Mouse (Mus musculus) frontal cortex, adult (tissue): Measurements from ENCODE around the gene Aplnr.

Experiments used
- ATAC-seq: cut with Nextera tagmentation; 2 replicates; pipeline ENCODE4 v1.9.2; 2017; ENCODE audit warnings: mild to moderate bottlenecking, moderate library complexity, mixed read lengths; ENCODE audit not compliant: low TSS enrichment

Gene Aplnr

DNA sequence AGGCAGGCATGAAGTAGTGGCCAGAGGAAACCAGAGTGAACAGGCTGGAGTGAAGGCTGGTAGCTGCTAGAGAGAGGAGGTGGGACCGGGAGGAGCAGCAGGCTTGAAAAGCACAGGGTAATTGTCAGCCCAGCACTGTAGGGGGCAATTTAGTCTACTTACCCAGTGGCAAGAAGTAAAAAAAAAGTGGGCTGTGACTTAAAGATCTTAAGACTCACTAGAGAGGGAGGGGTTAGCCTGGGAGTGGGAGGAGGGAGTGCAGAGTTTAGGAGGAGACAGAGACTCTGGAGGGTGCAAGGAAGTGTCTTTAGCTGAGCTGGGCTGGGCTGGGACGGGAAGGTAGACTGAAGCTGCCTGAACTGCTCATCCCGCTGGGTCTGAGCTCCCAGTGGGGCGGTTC lies at the start of gene Aplnr:
Gene Aplnr, plus strand, starts transcription at position 137 of the 400 bp plus-strand sequence.
- ATAC-seq = no peak

- no peak; the same call in 1 of the 2 replicates for ATAC-seq
These were observed 47.0 kb upstream of the Aplnr start for GRCm38 (mm10) chr2:85088716-85089646.

- peak; percentile 72 for ATAC-seq
These were observed 44.7 kb upstream of the Aplnr start for GRCm38 (mm10) chr2:85091325-85091724.

- ATAC-seq = no peak
These were observed 42.6 kb upstream of the Aplnr start for GRCm38 (mm10) chr2:85093376-85093775.

- ATAC-seq = no peak
These were observed 40.1 kb upstream of the Aplnr start for GRCm38 (mm10) chr2:85095906-85096305.

GRCm38 (mm10) chr2:85098014-85098413 lies 38.0 kb upstream of the Aplnr start:
- no peak for ATAC-seq

- ATAC-seq = no peak
These were observed 37.1 kb upstream of the Aplnr start for GRCm38 (mm10) chr2:85098824-85099511.

GRCm38 (mm10) chr2:85103201-85103600 lies 32.8 kb upstream of the Aplnr start:
- ATAC-seq = no peak

DNA sequence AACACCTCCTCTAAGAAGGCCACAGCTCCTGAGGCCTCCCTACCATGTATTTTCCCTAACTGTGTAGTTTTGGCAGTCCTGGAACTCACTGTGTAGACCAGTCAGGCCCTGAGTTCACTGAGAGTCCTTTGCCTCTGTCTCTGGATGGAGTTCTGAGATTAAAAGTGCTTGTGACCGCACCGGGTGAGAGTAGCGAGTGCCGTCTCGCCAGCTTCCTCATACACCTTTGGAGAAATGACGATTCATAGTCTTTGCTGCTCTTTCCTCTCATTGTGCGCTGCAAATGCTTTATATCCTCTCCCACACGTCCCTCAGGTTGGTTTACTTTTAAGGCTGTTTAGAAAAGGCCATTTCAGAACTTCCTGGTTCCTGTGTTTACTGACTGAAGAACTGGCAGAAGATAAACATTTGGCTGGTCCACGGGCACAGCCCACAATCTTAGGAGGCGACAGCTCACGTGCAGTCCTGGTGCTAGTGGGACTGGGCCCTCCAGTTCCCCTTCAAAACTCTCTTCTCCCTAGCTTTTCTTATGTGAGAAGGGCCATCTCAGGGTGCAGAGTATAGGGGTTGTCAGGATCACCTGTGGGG lies 30.5 kb upstream of the Aplnr start:
- ATAC-seq = no peak

DNA sequence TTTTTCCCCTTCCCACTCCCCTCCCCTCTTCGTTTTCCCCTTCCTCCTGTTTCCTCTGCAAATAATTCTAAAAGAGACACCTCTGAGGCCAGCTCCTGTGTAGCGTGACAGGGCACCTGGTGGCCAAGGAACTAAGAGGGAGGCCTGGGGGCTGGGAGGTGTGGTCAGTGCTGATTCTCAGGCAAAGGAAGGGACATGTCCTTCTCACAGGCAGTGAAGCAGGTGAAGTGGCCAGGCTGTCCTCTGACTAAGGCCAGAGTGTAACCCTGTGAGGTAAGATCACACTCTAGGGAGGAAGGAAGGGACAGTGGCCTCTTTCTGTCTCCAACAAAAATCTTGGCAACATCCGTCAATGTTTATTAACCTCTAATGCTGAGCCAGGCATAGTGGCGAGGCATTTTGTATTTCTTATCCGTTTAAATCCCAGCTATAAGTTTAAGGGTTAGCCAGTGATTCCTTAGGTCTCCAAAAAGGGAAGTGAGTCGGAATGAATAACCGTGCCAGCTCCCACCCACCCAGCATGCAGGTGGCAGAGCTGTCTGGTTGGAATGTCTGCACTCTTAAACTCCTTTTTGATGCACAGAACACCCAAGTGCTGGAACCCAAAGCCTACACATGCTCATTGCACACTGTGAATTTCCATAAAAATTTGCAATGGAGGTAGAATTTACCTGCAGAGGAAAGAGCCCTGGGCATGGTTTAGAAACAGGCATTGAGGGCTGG lies 29.8 kb upstream of the Aplnr start:
- peak; percentile 81 for ATAC-seq

DNA sequence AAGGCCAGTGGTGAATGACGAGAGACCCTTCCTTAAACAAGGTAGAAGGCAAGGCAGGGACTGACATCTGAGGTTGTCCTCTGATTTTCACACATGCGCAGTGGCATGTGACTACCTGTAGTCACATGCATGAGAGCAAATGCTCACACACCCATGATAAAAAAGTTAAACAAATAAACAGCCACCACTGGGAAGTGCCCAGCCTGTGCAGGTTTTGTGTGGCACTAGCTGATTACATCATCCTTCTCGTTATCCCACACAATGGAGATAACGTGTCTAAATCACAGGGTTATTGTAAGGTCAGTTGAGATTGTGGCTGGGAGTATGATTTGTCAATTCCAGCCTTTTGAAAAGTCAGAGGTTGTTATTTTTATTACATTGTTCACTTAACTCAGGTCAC lies 29.1 kb upstream of the Aplnr start:
- ATAC-seq = no peak

DNA sequence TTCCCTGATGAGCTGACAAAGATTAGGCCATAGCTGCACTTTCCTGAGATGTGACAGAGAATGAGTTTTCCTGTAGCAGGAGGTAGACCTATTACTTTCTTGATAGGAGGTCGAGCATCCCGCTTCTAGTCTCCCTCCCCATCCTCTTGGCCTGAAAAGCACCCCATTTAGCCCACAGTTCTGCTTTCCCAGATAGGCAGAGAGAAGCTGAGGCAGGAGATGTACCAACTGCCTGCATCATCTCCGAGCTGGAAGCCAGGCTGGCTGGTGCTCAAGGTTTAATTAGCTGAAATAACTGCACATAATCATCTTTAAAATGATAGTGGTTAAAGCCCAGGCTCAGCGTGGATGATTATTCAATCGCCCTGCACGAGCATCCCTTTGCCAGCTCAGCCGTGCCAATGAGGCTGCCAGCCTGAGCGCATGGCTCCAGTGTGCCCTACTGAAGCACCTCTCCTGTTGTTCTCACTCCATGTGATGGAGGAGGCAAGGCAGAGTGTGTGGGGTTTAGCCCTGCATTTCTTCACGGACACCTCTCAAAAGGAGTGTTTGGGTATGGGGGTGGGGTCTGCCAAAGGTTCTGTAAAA lies 25.6 kb upstream of the Aplnr start:
- peak; percentile 44; the same call in 1 of the 2 replicates for ATAC-seq

DNA sequence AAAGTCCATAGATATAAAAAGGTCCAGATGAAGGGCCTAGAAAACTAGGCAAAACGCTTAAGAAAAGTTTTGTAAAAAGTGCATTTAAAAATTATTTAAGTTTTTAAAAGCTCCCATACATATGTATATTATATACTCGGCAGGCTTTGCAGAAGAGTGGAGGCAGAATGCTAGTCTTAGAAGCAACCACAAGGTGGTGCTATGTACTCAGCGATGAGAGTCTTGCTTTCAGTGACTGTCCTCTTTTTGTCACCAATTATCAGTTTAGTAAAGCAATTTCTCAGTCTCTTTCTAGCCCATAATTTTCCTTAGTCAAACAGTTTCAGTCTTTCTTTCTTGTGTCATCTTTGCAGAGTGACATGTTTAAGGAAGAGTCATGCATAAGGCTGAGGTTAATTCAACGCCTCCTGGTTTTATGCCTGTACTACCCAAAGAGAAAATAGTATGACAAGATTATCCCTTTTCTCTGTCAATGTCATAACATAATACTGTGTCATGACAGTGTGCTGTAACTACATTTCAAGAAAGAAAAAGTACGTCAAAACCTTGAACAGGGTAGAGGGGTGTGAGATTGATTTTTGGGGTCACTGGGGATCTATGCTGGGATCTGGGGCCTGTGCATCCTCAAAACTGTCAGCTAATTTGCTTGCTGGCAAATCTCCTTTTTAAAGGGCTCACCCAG lies 12.7 kb upstream of the Aplnr start:
- peak; percentile 90 for ATAC-seq

GRCm38 (mm10) chr2:85123869-85124535 lies 12.0 kb upstream of the Aplnr start:
- ATAC-seq = peak; percentile 99

DNA sequence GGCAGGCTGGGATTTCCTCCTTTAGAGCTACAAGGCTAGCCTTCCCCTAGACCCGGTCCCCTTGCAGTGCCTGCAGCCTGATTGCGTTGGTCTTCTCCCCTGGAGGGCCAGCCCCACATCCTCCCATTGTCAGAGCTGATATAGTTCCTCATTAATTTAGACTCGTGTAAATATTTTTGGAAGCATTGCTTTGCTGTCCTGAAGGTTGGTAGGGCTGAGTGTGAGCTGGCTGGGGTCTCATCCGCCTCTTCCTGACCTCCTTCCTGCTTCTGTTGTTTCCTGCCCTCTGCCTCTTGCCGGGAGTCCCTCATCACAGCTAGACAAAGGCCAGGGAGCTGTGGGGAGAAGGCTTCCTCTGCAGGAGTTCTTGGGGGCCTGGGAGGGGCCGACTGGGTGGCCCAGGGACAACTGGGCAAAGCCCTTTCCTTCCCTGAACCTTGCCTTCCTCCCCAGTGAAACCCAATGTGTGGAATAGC lies 6.5 kb upstream of the Aplnr start:
- ATAC-seq = no peak

GRCm38 (mm10) chr2:85131226-85131625 lies 4.8 kb upstream of the Aplnr start:
- no peak for ATAC-seq

GRCm38 (mm10) chr2:85131724-85132123 lies 4.3 kb upstream of the Aplnr start:
- no peak for ATAC-seq

DNA sequence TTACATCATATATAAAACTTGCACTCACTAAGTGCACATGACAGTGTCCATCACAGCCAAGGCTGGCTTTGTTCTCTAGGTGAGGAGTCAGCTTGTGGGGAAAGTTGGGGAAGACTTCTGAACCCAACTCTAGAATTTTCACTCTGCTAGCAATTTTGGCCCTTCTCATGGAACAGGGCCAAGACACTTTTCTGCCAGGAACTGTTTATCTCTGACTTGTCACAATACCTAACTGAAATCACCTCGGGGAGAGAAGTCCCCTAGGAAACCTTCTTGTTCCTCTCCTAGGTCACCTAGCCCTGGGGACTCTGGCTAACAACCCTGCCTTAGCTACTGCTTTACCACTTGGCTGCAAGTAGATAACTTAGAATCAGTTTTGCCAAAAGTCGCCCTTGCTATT lies 3.8 kb upstream of the Aplnr start:
- ATAC-seq = no peak

DNA sequence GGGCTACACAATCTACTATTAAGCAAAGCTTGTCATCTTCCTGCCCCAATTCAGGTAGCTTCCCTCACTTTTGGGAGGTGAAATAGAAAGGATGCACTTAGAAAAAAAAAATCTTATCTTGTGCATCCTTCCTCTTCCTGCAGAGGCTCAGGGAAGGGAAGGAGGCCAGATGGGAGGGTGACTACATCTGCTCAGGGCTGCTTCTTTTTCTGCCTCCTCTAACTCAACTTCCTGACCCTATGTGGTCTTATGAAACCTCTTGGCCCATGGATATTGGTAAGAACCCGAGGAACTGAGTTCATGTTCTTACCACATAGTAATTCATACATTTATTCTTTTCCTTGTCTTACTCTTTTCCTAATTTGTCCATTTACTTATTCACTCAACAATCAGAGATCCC lies 926 bp upstream of the Aplnr start:
- ATAC-seq = no peak

DNA sequence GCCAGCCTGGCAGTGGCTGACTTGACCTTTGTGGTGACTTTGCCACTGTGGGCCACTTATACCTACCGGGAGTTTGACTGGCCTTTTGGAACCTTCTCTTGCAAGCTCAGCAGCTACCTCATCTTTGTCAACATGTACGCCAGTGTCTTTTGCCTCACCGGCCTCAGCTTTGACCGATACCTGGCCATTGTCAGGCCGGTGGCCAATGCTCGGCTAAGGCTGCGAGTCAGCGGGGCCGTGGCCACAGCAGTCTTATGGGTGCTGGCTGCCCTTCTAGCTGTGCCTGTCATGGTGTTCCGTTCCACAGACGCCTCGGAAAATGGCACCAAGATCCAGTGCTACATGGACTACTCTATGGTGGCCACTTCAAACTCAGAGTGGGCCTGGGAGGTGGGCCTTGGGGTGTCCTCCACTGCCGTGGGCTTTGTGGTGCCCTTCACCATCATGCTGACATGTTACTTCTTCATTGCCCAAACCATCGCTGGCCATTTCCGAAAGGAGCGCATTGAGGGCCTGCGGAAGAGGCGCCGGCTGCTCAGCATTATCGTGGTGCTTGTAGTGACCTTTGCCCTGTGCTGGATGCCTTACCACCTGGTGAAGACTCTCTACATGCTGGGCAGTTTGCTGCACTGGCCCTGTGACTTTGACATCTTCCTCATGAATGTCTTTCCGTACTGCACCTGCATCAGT lies 951 bp downstream of the Aplnr start:
- ATAC-seq = no peak
